Mouse (Mus musculus): Measurements from ENCODE around the gene Irx3. TPM values are rescaled to one million over a fixed set of nuclear protein-coding genes. Genes with fewer than 3 reads are reported as not detected.

Irx3 gene
- total RNA-seq (2021): under 1 TPM; 0.18 to 0.25 TPM
- long read RNA-seq, experiment 1: 0 reads
- long read RNA-seq, experiment 2: 0 reads

GRCm38 (mm10) chr8:91801839-91802238, at the start of gene Irx3:
Gene Irx3 (minus strand): TSS chr8:91802067.
- no peak for TF ChIP-seq CTCF (conservative IDR thresholded peaks at IDR 0.05)
- Histone ChIP-seq H3K4me3 (peak within 1 kb of the TSS; percentile 51), H3K27ac (no peak within 1 kb of the TSS)
- no peak for DNase-seq (ENCODE audit: low spot score in 2 of 2)

DNA sequence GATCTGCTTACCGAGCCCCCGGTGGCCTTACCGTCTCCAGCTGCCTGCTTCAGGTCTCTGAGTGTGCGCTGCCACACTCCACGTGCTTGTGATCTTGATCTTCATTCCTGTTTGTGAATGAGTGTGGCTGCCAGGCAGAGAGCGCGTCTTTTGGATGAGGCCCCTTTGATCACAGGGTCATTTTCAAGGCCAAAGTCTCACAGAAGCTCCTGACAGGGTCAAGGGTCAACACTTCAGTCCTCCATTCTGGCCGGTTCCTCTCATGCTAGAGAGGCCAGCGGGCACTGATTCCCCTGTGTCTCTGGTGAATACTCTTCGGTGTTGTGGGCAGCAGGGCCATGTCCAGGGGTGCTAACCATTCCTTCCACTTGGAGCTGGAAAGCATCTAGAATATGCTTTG, 49.5 kb upstream of the Irx3 start:
- no peak for DNase-seq (ENCODE audit: low spot score in 2 of 2)
- no peak for TF ChIP-seq CTCF (conservative IDR thresholded peaks at IDR 0.05)
- H3K27ac ChIP-seq: no peak overlapping the region
- H3K4me3 ChIP-seq: no peak overlapping the region

DNA sequence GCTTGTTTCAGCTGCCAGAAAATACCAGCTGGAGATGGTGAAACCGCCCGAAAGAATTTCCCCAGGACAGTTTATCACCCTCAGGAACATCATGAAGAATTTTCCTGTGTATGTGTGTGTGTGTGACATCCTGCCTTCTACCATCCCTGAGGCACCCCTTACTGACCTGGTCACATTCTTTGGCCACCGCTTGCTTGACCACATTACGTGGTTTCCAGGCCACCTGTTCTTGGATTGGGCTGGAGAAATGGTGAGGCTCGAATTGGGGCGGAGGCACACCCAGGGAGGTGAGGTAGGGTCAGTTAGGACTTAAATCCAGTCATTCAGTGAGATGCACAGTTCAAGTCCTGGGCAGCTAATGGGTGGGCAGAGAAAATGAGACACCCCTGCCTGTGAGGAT, 48.1 kb upstream of the Irx3 start:
- Histone ChIP-seq H3K4me3 (no peak overlapping the region), H3K27ac (no peak overlapping the region)
- no peak for DNase-seq (ENCODE audit: low spot score in 2 of 2)
- no peak for TF ChIP-seq CTCF (conservative IDR thresholded peaks at IDR 0.05)

GRCm38 (mm10) chr8:91849529-91849928, 47.7 kb upstream of the Irx3 start:
- TF ChIP-seq CTCF (conservative IDR thresholded peaks at IDR 0.05): no peak
- no peak for DNase-seq (ENCODE audit: low spot score in 2 of 2)
- H3K27ac ChIP-seq: no peak overlapping the region
- H3K4me3 ChIP-seq: no peak overlapping the region

- no peak overlapping the region for H3K27ac ChIP-seq
- TF ChIP-seq CTCF (conservative IDR thresholded peaks at IDR 0.05): no peak
- H3K4me3 ChIP-seq: no peak overlapping the region
- peak; percentile 19 for DNase-seq (ENCODE audit: low spot score in 2 of 2)
These were observed 43.8 kb upstream of the Irx3 start for GRCm38 (mm10) chr8:91845641-91846040.

DNA sequence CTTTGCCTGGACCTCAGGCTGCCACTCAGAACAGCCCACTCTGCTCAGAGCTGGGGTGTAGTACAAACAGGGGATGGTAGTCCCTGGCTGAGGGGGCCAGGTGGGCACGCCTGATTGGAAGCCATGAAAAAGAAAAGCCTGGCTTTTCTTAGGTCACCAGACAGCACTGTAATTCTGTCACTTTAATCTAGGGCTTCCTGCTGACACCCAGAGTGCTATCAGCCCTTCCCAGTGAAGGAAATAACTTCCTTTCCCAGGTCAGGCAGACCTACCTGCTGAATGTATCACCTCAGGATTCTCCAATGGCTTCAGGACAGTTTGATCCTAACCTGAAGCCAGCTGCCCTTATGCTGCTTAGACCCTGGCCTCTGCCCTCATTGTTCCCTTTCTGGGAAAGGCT, 35.3 kb upstream of the Irx3 start:
- Histone ChIP-seq H3K27ac (no peak overlapping the region), H3K4me3 (no peak overlapping the region)
- TF ChIP-seq CTCF (conservative IDR thresholded peaks at IDR 0.05): no peak
- DNase-seq (ENCODE audit: low spot score in 2 of 2): no peak

GRCm38 (mm10) chr8:91836685-91837084, 34.8 kb upstream of the Irx3 start:
- TF ChIP-seq CTCF (conservative IDR thresholded peaks at IDR 0.05): no peak
- no peak for DNase-seq (ENCODE audit: low spot score in 2 of 2)
- Histone ChIP-seq H3K4me3 (no peak overlapping the region), H3K27ac (no peak overlapping the region)

DNA sequence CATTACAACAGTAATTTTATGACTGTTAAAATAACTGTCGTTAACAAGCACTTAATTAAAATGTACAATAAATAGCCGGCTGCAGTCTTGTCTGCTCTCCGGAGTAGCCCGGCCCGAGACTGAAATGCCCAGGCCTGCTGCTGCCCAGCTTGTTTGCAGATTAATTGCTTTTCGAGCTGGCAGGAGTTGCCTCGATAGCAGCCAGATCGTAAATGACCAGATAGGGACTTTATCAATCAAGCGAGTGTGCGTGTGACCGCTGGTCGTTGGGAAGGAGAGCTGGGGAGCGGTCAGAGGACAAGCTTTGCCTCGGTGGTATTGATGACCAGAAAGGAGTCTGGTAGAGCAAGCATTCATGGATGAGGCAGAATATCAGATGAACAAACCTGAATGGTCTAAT, 25.8 kb upstream of the Irx3 start:
- no peak for DNase-seq (ENCODE audit: low spot score in 2 of 2)
- no peak for TF ChIP-seq CTCF (conservative IDR thresholded peaks at IDR 0.05)
- no peak overlapping the region for H3K27ac ChIP-seq
- no peak overlapping the region for H3K4me3 ChIP-seq

GRCm38 (mm10) chr8:91827192-91827591, 25.3 kb upstream of the Irx3 start:
- TF ChIP-seq CTCF (conservative IDR thresholded peaks at IDR 0.05): no peak
- no peak overlapping the region for H3K4me3 ChIP-seq
- no peak for DNase-seq (ENCODE audit: low spot score in 2 of 2)
- H3K27ac ChIP-seq: no peak overlapping the region

- H3K4me3 ChIP-seq: no peak overlapping the region
- DNase-seq (ENCODE audit: low spot score in 2 of 2): no peak
- TF ChIP-seq CTCF (conservative IDR thresholded peaks at IDR 0.05): no peak
- no peak overlapping the region for H3K27ac ChIP-seq
These were observed 21.5 kb upstream of the Irx3 start for GRCm38 (mm10) chr8:91823357-91823756.

DNA sequence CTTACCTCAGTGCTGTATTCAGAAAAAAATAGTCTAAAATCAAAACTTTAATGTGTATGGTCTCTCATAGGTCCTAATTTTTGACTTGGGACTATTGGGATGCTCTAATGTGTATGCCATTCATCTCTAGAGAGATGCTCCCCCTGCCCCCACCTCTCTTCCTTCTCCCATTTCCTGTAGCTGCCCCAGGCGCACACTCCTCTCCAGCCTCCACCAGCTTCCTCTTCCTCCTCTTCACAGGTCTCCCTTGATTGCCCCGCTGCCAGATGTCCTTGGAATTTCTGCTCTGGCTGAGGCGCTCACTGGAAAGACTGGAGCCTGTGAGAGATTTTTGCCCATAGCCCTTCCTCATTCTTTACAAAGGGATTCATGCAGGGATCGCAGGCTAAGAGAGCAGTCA, 20.9 kb upstream of the Irx3 start:
- H3K27ac ChIP-seq: no peak overlapping the region
- TF ChIP-seq CTCF (conservative IDR thresholded peaks at IDR 0.05): no peak
- DNase-seq (ENCODE audit: low spot score in 2 of 2): no peak
- no peak overlapping the region for H3K4me3 ChIP-seq

- no peak for DNase-seq (ENCODE audit: low spot score in 2 of 2)
- H3K4me3 ChIP-seq: no peak overlapping the region
- H3K27ac ChIP-seq: no peak overlapping the region
- no peak for TF ChIP-seq CTCF (conservative IDR thresholded peaks at IDR 0.05)
These were observed 20.1 kb upstream of the Irx3 start for GRCm38 (mm10) chr8:91821976-91822375.

DNA sequence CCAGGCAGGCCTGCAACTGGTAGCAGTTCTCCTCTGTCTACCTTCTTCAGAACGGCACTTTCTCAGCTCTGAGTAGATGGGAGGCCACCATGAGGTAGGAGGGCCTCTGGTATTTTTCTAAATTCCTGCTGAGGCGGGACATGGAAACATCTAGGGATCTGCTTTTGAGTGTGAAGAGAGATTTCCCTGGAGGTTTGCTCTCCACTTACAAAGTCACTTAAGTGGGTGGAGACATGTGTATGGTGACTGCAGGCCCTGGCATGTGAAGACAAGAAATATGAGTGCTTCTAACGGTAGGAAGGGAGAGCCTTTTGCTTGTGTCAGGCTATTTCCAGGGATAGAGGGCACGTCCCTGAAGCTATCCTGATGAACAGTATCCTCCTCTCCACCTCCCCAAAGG, 17.9 kb upstream of the Irx3 start:
- no peak overlapping the region for H3K27ac ChIP-seq
- TF ChIP-seq CTCF (conservative IDR thresholded peaks at IDR 0.05): no peak
- no peak for DNase-seq (ENCODE audit: low spot score in 2 of 2)
- H3K4me3 ChIP-seq: no peak overlapping the region

GRCm38 (mm10) chr8:91818784-91819183, 16.9 kb upstream of the Irx3 start:
- H3K4me3 ChIP-seq: no peak overlapping the region
- no peak overlapping the region for H3K27ac ChIP-seq
- DNase-seq (ENCODE audit: low spot score in 2 of 2): no peak
- no peak for TF ChIP-seq CTCF (conservative IDR thresholded peaks at IDR 0.05)

DNA sequence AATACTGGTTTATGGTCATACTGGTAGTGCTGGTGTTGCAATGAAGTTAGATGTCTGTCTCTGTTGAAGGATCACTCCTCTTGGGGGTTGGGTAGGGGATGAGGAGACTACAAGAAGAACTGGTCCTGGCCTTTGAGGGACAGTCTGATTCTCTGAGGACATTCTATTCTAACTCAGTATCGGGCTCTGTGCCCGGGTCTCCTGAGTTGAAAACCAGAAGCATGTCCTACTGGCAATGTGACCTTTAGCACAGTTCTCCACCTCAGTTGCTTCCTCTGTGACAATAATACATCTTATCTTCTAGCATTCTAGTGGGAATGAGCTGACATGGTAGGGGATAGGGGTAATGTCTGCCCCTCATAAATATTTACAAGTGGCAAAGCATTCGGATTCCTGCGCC, 12.2 kb upstream of the Irx3 start:
- no peak for TF ChIP-seq CTCF (conservative IDR thresholded peaks at IDR 0.05)
- H3K4me3 ChIP-seq: no peak overlapping the region
- H3K27ac ChIP-seq: no peak overlapping the region
- no peak for DNase-seq (ENCODE audit: low spot score in 2 of 2)

All from layer of hippocampus, adult 2 months (tissue).